Mouse (Mus musculus) limb, embryonic 14.5 days (tissue): ENCODE measurements at regions not wholly inside any gene's neighbourhood (a gene's known extent, or its start where the extent isn't known, plus 50 kb on each side); places are given as distances from the start of the nearest gene placed in this dataset.

ENCODE experiments used
- ATAC-seq: fragments of 200-750 bp; cut with Nextera tagmentation; 2 replicates; pipeline ENCODE4 v1.8.0; 2017; ENCODE audit warnings: low read depth, moderate number of reproducible peaks, moderate TSS enrichment; ENCODE audit not compliant: low FRiP score
- DNase-seq: peaks from one replicate; pipeline ENCODE4 v3.0.0-alpha.2; 2015; ENCODE audit warnings: low spot score
- H3K27ac ChIP-seq: fragments of 300-500 bp; sonication (generic); replicated peaks from 2 replicates; pipeline ENCODE4 v1.5.1; 2014; ENCODE audit warnings: low read depth, mild to moderate bottlenecking, low read length, moderate library complexity, mixed read lengths
- H3K27me3 ChIP-seq: fragments of 300-500 bp; sonication (generic); 2 replicates; pipeline ENCODE4 v1.6.1; 2014; ENCODE audit warnings: low read length, mixed read lengths; ENCODE audit not compliant: control insufficient read depth, insufficient read depth
- H3K36me3 ChIP-seq: fragments of 300-500 bp; sonication (generic); 2 replicates; pipeline ENCODE4 v1.6.1; 2014; ENCODE audit warnings: mild to moderate bottlenecking, low read length, moderate library complexity, mixed read lengths; ENCODE audit not compliant: control insufficient read depth, insufficient read depth
- H3K4me1 ChIP-seq: fragments of 300-500 bp; sonication (generic); 2 replicates; pipeline ENCODE4 v1.6.1; 2014; ENCODE audit warnings: antibody characterized with exemption, low read length, mixed read lengths; ENCODE audit not compliant: control insufficient read depth, insufficient read depth
- H3K4me2 ChIP-seq: fragments of 300-500 bp; sonication (generic); replicated peaks from 2 replicates; pipeline ENCODE4 v1.6.1; 2014; ENCODE audit warnings: low read depth, mild to moderate bottlenecking, low read length, moderate library complexity; ENCODE audit not compliant: severe bottlenecking
- H3K4me3 ChIP-seq: fragments of 300-500 bp; sonication (generic); replicated peaks from 2 replicates; pipeline ENCODE4 v1.5.1; 2014; ENCODE audit warnings: low read length
- H3K9ac ChIP-seq: fragments of 300-500 bp; sonication (generic); 2 replicates; pipeline ENCODE4 v1.6.1; 2014; ENCODE audit warnings: mild to moderate bottlenecking, low read depth, low read length, moderate library complexity; ENCODE audit not compliant: severe bottlenecking
- H3K9me3 ChIP-seq: fragments of 300-500 bp; sonication (generic); 2 replicates; pipeline ENCODE4 v1.6.1; 2016; ENCODE audit warnings: low read length; ENCODE audit not compliant: control insufficient read depth
- POLR2A ChIP-seq: fragments of 200-500 bp; IDR thresholded peaks from 2 replicates; pipeline ENCODE4 v1.8.0; 2012; ENCODE audit warnings: inconsistent platforms, mild to moderate bottlenecking, moderate library complexity, borderline replicate concordance; ENCODE audit not compliant: insufficient read depth, insufficient read length; ENCODE audit errors: extremely low read depth
- WGBS: fragments of 180-500 bp; shearing (Covaris S2); extraction: QIAGEN DNeasy Blood & Tissue Kit; methylation state at CpG from one replicate; pipeline ENCODE4 v1.1.7; 2014; 5-methylcytosine and 5-hydroxymethylcytosine counted together

DNA sequence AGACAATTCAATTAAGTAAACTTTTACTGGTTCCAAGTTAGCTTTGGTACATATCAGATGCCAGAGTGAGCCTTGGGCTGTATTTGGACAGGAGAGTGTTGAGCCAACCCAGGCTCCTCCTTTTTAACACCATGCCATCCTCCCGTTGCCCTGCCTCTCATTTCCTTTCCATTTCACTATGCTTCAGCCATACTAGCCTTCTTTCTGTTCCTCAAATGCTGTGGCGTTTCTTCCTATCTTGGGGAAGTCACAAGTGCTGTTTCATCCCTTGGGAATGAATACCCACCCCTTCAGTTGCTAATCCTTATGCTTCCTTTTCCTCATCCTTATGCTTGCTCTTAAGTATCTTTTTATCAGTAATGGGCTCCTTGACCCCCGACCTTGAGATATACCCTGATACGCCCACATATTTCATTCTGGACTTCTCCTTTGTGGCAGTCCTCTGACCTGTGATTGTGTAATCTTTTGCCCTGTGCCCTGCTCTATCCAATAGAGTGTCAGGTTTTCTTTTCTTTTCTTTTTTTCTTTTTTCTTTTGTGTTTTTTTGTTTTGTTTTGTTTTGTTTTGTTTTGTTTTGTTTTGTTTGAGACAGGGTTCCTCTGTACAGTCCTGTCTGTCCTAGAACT lies 1443.9 kb downstream of the Gsdmc2 start:
- Histone ChIP-seq H3K4me3 (no peak overlapping the region), H3K36me3 (no peaks in the 10 kb centered on the region), H3K27ac (no peak overlapping the region), H3K4me2 (no peak overlapping the region), H3K4me1 (no peaks in the 10 kb centered on the region), H3K9ac (no peak overlapping the region), H3K27me3 (no peaks in the 10 kb centered on the region), H3K9me3 (no peaks in the 10 kb centered on the region)
- DNase-seq: no peak
- no peak for TF ChIP-seq POLR2A
- WGBS: 69% methylated on average over 4 of the region's 4 CpGs
- no peak for ATAC-seq

DNA sequence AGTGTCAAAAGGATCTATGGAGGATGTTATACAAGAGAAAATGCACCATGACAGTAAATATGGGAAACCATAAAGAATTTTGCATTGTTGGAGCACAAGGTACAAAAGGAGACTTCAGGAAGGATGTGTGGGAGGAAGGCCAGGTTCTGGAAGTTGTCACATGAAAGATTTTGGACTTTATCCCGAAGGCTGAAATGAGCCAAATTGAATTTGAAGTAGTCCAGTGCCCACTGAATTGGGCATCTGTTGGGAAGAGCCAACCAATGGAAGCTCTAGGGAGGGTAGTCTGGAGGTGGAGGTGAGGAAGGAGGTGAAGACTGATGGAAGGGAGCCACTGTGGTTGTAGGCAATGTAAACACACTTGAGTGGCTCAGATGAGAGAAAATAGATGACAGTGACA lies 1445.6 kb downstream of the Gsdmc2 start:
- H3K9me3 ChIP-seq: no peaks in the 10 kb centered on the region
- ATAC-seq: no peak
- no peak overlapping the region for H3K4me3 ChIP-seq
- no peak overlapping the region for H3K9ac ChIP-seq
- no peaks in the 10 kb centered on the region for H3K36me3 ChIP-seq
- no peaks in the 10 kb centered on the region for H3K27me3 ChIP-seq
- TF ChIP-seq POLR2A: no peak
- DNase-seq: no peak
- H3K4me2 ChIP-seq: no peak overlapping the region
- WGBS: 88% methylated on average over 1 of the region's 1 CpGs
- no peak overlapping the region for H3K27ac ChIP-seq
- no peaks in the 10 kb centered on the region for H3K4me1 ChIP-seq

DNA sequence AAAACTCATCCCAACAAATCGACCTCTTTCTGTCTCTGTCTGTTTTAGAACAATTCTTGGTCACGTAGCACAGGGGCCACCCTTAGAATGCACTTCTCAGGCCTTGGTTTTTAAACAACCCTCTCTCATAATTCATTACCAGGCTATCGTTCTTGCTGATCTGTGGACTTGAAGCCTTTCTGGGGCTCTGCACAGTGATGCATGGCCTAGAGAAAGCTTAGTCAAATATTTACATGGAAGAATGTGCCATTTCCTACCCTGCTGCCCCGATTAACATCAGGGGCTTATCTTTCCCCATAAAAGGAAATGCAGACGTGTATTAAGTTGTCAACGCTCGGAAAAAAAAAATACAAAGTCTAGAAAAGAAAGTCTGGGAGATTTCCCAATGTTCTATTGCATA lies 1448.0 kb downstream of the Gsdmc2 start:
- H3K4me1 ChIP-seq: no peaks in the 10 kb centered on the region
- no peak for TF ChIP-seq POLR2A
- no peaks in the 10 kb centered on the region for H3K27me3 ChIP-seq

DNA sequence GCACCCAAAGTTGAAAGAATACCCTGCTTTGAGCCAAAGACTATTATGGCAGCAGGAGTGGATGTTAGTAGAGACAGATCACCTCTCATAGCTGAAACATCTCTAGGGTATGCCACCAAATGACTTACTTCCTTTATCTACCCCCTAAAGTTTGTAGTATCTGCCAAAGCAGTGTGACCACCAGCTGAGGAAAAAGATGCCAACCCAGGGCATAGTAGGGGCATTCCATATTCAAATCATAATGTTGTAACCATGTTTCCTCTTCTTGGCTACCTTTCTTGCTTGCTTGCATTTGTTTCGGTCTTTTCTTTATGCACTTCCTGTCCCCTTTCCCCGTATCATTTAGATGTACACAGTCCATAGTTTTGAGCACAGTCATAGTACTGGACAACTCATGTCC lies 1449.6 kb downstream of the Gsdmc2 start:
- DNase-seq (no peak), ATAC-seq (no peak)
- H3K36me3 ChIP-seq: no peaks in the 10 kb centered on the region
- no peak overlapping the region for H3K27ac ChIP-seq
- no peak for TF ChIP-seq POLR2A
- H3K9ac ChIP-seq: no peak overlapping the region
- H3K27me3 ChIP-seq: no peaks in the 10 kb centered on the region
- H3K9me3 ChIP-seq: no peaks in the 10 kb centered on the region
- 96% methylated on average over 2 of the region's 2 CpGs for WGBS
- no peak overlapping the region for H3K4me3 ChIP-seq
- no peaks in the 10 kb centered on the region for H3K4me1 ChIP-seq
- no peak overlapping the region for H3K4me2 ChIP-seq

More for the DNA sequence above, 1448.0 kb downstream of the Gsdmc2 start:
- no peak overlapping the region for H3K9ac ChIP-seq
- H3K4me2 ChIP-seq: no peak overlapping the region
- no peak for DNase-seq
- ATAC-seq: no peak
- no peak overlapping the region for H3K4me3 ChIP-seq
- H3K27ac ChIP-seq: no peak overlapping the region
- no peaks in the 10 kb centered on the region for H3K36me3 ChIP-seq
- 70% methylated on average over 7 of the region's 7 CpGs for whole genome bisulfite sequencing
- no peaks in the 10 kb centered on the region for H3K9me3 ChIP-seq

DNA sequence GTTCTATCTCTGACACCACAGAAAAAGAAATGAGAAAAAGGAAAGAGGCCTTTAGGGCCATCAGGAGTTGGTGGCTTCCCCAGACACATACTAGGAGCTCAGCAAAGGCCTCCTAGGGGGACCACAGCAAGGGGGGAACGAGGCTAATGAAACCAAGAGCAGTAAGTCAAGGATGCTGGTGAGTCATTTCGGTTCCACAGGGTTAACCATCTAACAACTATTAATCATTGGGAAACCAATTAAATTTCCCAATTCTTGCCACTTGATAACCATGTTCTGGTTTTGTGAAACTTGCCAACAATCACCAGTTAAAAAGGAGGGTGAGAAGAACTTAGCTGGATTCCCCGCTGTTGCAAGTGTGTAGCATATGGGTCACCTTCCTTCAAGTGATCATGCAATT lies 1451.6 kb downstream of the Gsdmc2 start:
- no peak overlapping the region for H3K4me2 ChIP-seq
- no peaks in the 10 kb centered on the region for H3K27me3 ChIP-seq
- H3K27ac ChIP-seq: no peak overlapping the region
- DNase-seq: no peak
- H3K9me3 ChIP-seq: no peaks in the 10 kb centered on the region
- no peak for ATAC-seq
- no peak overlapping the region for H3K4me3 ChIP-seq
- H3K36me3 ChIP-seq: no peaks in the 10 kb centered on the region
- no peaks in the 10 kb centered on the region for H3K4me1 ChIP-seq
- 84% methylated on average over 3 of the region's 3 CpGs for WGBS
- no peak for TF ChIP-seq POLR2A
- no peak overlapping the region for H3K9ac ChIP-seq

DNA sequence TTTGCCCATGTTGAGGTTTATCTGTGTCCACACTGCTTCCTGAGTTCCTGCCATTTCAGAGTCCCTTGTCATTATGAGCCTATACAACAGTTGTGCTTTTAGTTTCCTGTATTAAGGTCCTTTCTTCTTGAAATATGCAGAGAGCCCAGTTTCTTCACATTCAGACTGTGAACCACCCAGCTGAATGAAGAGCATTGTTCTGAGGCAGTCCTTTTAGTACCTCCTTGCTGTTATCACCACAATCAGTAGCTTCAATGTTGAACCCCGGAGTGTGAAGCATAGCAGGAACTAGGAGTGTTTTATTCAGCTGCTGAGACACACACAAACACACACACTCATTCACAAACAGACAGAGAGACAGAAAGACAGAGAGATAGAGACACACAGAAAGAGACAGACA lies 1452.1 kb downstream of the Gsdmc2 start:
- H3K4me3 ChIP-seq: no peak overlapping the region
- H3K9ac ChIP-seq: no peak overlapping the region
- DNase-seq: no peak
- no peaks in the 10 kb centered on the region for H3K36me3 ChIP-seq
- H3K27me3 ChIP-seq: no peaks in the 10 kb centered on the region
- H3K27ac ChIP-seq: no peak overlapping the region
- H3K4me2 ChIP-seq: no peak overlapping the region
- TF ChIP-seq POLR2A: no peak
- H3K9me3 ChIP-seq: no peaks in the 10 kb centered on the region
- no peaks in the 10 kb centered on the region for H3K4me1 ChIP-seq
- 85% methylated on average over 1 of the region's 1 CpGs for WGBS
- no peak for ATAC-seq
